Mouse (Mus musculus): ENCODE data around the gene Nol4l.

DNA sequence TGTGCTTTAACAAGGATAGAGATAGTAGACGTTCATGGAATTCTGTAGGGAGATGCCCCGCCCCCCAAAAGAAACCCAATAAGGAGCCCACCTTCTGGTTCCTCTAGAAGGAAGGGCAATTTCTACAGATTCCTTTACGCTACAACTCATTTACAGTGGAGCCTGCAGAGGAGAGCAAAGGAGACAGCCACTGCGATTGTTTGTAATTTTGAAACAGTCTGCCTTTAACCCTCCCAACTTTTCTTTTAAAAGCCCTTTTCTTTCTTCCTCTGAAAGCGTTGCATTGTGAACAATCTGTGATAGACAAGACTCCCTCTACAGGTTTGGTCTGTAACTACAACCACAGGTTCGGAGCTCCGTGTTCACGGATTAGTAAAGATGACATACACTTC lies 83.8 kb downstream of the Nol4l start:
- TF ChIP-seq CTCF (IDR thresholded peaks at IDR 0.05; ENCODE audit: low read depth, low read length) (peak; percentile 50), POLR2AphosphoS5 (IDR thresholded peaks at IDR 0.05; ENCODE audit: insufficient replicate concordance, low read depth, low read length) (no peak), GATA1 (IDR thresholded peaks at IDR 0.05; ENCODE audit: borderline replicate concordance, low read length) (no peak)

Measured in G1E (cell line).